Mouse (Mus musculus) ovary, postnatal 10 days (tissue): ENCODE measurements around the gene Apol7c.
"Not testable (repeated sequence)": the region's sequence is repeated elsewhere in the genome, so short reads cannot be mapped to it uniquely, and the experiment has no call there.

Source experiments
- DNase-seq: peaks from one replicate; pipeline ENCODE4 v3.0.0; 2022; ENCODE audit warnings: low spot score

The Apol7c gene

DNA sequence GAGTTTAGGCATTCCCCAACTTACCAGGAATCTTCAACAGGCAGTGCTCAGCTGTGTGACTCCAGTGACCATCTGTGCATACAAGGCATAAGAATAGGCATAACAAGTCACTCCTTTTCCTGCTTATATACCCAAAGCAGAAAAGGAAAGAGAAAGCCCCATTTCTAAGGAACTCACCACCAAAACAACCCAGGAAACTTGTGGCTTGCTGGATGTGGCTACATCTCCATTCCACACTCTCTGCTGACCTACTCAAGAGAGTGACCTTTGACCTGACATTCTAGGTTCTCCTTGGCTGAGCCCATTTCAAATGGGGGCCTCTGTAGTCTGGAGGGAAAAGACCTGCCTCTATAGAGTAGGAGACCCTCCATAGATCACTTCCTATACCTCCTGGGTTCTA lies at the start of gene Apol7c:
Gene Apol7c, minus strand, starts transcription at position 101 of the 400 bp plus-strand sequence.
- DNase-seq = no peak

DNA sequence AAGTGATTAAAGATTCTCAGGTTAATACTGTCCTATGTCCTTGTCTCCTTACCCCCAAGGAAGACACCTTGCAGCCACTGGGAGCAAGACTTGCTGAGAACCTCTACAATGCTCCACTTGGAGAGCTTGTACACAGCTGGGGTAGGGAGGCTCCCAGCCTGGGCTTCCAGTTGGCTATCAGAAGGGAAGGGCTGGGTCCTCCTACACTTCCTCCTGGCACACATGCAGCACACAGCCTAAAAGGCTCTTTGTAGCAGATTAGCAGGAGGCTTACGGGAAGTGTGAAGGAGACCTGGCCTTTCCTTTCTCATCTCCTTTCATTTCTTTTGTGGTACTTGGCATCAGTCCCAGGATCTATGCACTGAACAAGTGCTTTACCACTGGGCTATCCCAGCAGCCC lies 48.6 kb upstream of the Apol7c start:
- no peak for DNase-seq

DNA sequence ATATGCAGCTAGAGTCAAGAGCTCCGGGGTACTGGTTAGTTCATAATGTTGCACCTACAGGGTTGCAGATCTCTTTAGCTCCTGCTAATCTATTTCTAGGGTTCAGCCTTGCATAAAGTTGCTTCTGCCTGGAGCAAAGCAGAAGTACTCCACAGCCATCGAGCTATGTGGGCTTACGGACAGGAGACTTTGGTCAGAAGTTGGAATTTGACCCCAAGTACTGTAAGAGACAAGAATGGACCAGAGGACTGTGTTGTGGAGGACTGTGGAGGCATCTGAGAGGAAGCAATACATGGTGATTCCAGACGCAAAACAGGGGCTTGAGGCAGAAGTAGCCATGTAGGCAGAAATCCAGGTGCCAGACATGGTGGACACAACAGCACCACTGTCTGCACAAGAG lies 46.2 kb upstream of the Apol7c start:
- no peak for DNase-seq

DNA sequence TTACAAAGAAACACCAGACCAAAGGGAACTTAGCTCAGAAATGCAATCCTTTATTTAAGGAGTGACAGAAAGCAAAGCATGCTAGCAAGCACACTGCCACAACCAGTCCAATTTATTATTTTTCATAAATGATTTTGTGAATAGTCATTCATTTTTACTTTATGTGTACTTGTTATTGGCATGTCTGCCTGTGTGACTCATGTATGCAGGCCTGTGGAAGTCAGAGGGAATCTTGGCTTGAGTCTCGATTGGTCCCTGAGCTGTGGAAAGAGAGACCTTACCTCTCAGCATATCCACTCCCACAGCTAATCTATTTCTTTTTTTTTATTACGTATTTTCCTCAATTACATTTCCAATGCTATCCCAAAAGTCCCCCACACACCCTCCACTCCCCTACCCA lies 45.7 kb upstream of the Apol7c start:
- no peak for DNase-seq

DNA sequence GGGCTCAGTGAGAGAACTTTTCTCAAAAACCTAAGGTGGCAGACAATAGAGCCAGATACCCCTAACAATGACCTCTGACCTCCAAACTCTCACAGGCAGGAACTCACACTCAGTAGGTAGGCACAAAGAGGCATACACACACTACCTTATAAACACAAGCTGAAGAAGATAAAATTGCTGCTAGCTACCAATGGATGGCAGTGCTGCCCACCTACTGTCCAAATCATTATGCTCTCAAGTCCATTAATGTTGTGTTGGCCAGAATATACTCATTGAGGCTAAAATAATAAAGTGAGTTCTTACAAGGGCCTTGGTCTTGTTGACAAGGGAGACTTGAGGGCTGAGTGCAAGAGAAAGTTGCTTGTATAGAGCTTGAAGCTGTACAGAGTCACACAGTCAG lies 30.1 kb upstream of the Apol7c start:
- DNase-seq = no peak

DNA sequence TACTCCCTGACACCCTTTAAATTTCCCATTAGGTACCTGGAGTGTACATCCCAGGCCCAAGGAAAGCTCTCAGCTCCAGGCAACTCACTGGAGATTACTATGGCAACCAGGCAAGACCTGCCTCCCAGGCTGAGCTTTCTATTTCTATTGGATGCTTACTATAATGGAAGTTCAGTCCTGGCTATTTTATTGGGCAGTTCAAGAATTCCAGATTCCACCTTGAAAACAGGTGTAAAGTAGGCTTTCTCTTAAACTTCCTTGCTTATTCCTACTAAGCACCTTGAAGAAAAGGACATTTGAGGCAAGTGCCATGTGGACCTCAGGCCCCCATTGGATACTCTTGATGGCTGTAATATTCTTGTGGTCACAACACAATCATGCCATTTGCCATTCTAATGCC lies 28.7 kb upstream of the Apol7c start, which contains the start of gene 1700025B11Rik:
Gene 1700025B11Rik, minus strand, starts transcription at position 101 of the 400 bp plus-strand sequence.
- DNase-seq = no peak

DNA sequence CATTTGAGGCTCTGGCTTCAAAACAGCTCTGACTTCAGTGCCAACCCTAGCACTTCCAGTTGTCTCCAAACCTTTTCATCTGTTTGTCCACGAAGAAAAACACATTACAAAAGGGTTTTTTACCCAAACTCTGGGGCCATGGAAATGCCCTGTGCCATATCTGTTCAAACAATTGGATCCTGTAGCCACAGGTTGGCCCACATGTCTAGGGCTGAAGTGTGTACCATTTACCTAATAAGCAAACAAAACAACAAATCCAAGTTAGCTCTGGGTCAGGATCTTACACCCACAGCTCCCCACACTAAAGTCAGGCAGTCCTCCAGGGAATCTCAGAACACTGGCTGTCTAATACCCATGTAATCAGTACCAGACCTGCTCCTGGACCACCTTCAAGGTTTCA lies 6.1 kb upstream of the Apol7c start:
- not testable (repeated sequence) for DNase-seq

DNA sequence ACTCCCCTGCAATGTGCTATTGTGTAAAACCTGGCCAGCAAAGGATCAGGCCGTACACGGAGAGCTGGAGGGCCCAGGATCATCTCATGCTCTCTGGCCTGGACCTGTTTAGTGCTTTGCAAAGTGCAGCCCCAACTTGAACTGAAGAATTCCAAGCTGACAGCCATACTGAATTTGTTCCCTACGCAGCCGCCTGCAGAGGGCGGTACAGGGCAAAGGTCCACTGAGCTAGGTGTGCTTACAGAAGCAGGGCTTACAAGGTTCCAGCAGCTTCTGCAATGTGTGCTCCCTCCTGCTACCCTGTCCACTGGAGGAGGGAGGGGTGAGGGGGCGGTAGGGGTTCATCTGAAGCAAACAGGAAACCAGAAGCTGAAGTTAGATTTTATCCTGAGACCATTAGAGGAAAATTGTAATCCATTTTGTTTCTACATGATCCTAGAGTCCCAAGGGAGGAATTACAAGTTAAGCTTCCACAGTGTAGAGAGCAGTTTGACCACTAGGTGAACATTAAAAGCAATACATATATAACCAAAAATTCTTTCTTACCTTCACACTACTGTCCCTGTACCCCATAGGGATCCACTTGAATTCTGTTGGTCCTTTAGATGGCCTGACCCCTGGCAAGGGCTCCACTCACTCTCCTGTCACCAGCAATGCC lies 9.8 kb downstream of the Apol7c start:
- DNase-seq = peak; percentile 24

DNA sequence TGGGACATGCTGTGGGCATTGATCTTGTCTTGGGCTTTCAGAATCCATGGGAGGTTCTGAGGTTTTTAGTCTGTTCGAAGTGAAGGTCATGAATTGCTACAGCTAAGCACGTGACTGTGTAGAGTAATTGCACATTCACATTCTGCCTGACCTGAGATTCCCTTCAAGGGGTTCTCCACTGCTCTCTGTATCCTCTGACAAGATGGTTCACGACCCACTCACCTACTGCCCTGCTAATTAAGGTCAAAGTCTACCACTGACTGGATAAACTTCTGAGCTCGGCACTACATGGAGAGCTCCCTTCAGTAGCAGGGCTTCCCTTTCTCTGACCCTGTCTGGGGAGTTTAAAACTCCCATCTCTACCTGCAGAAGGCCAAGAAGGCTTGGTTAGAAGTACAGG lies 12.5 kb downstream of the Apol7c start:
- DNase-seq = not testable (repeated sequence)

DNA sequence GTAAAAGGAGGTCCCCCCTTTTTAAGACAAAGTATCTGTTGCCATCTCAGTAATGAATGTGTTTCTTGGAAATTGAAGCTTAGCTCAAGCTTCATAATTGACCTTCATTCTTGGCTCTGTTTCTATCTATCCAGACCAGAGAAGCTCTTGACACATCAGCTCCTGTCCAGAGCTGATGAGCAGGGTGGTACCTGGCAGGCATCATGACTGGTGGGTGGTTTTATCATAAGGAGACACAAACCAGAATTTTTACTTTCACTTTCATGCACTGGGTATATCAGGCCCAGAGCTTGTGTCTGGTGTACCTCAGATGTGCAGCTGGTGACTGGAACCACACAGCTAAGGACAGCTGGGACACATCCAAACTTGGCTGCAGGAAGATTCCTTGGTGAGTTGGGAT lies 25.1 kb downstream of the Apol7c start, which contains the start of gene Apol11a:
Gene Apol11a, plus strand, starts transcription at position 306 of the 400 bp plus-strand sequence.
- not testable (repeated sequence) for DNase-seq

DNA sequence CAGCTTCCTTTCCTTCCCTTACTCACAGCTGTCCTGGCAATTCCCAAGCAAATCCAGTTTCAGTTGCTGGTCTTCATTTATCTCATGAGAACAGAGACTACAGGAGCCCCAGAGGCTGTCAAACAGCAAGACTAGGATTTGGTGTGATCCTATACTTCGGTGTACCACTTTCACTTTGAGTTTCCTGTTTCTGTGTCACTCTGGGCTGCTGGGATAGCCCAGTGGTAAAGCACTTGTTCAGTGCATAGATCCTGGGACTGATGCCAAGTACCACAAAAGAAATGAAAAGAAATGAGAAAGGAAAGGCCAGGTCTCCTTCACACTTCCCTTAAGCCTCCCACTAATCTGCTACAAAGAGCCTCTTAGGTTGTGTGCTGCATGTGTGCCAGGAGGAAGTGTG lies 38.4 kb downstream of the Apol7c start:
- DNase-seq = not testable (repeated sequence)

DNA sequence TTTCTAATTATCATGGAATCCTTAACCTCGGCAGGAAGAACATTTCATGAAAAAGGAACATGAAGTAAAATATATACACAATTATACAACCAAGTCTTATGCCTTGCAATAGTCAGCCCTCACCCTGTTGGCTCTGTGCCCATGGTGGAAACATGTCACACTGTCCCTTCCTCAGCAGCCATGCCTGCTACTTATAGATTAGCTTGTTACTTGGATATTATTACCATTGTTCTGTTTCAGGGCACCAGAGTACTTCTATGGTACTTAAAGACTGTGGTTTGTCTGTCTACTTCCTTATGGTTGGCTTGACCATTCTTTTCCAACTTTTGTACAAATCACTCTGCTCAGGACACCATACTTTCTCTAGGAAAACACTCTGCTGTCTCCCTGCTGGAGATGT lies 39.9 kb downstream of the Apol7c start:
- not testable (repeated sequence) for DNase-seq

DNA sequence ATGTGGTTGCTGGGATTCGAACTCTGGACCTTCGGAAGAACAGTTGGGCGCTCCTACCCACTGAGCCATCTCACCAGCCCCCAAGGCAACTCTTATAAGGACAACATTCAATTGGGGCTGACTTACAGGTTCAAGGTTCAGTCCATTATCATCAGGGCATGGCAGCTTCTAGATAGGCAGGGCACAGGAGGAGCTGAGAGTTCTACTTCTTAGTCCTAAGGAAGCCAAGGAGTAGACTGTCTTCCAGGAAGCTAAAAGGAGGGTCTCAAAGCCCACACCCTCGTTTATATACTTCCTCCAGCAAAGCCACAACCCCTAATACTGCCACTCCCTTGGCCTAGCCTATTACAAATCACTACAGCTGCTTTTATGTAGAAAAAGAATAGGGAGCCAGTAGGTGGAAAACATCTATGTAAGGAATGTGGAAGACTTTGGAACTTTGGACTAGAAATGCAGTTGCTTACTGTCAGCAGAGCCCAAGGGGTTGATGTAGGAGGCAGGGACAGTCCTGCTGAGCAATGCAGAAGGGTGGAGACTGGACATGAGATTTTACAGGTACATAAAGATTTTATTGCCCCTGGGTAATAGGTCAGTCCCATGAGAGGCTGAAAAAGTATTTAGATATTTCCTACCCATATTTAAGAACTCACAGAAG lies 50.8 kb downstream of the Apol7c start:
- no peak for DNase-seq

DNA sequence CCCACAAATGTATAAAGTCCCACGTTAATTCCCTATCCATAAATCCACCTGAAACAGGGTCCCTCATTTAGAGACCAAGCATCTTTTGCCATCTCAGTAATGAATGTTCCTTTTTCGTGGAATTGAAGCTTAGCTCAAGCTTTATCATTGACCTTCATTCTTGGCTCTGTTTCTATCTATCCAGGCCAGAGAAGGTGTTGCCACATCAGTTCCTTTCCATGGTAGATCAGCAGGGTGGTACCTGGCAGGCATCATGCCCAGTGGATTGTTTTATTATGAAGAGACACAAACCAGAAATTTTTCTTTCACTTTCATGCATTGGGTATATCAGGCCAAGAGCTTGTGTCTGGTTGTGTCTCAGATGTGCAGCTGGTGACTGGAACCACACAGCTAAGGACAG lies 56.4 kb downstream of the Apol7c start, which contains the start of gene Apol10a:
Gene Apol10a, plus strand, starts transcription at position 355 of the 400 bp plus-strand sequence.
- not testable (repeated sequence) for DNase-seq
